Mouse (Mus musculus) 416B (cell line): ENCODE results near the gene Hacl1.

Source experiments
- DNase-seq: peaks from one replicate; pipeline ENCODE4 v3.0.0; 2011; ENCODE audit warnings: low read depth

The Hacl1 gene

GRCm38 (mm10) chr14:31640890-31641505 lies at the start of gene Hacl1, which contains the start of gene Btd:
Hacl1 (minus strand) TSS chr14:31641286.
Btd (plus strand) TSS chr14:31641028.
- peak; percentile 98 for DNase-seq

DNA sequence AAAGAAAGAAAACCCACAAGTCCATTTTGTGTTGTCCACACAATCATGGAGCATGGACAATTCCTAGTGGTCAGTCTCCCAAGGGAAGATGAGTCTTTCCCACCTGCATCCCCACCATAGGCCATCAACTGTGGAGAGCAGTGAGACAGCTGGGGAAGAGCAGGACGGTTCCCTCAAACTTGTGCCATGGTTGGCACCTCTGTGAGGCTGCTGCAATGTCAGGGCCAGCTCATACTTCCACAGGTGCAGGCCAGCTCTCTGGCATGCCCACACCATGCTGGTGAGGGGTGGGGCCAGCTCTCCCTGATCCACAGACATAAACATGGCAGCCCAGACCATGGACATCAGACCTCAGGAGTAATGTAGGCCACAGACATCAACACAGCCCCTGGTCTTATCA lies 45.1 kb upstream of the Hacl1 start:
- DNase-seq: no peak

DNA sequence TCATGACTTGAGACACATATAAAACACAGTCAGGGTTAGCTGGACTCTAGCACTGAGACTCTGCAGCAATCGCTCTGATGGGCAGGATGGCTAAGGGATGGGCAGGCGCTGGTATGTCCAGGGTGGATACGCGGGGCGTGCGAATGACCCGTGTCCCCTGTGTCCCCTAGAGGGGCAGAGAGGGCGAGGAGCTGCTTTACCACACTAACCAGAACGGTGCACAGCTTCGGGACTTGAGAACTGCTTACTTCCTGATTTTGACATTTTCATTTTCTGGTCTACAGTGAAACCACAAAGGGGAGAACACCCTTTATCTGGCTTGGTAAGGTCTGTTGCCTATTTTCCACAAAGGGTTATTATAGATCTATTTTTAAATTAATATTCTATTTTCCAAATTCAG lies 44.6 kb upstream of the Hacl1 start:
- DNase-seq: peak; percentile 78

- peak; percentile 69 for DNase-seq
These were observed 43.4 kb upstream of the Hacl1 start for GRCm38 (mm10) chr14:31684343-31685040.

- DNase-seq: peak; percentile 87
These were observed 42.5 kb upstream of the Hacl1 start for GRCm38 (mm10) chr14:31683610-31684009.

GRCm38 (mm10) chr14:31681931-31682555 lies 41.0 kb upstream of the Hacl1 start:
- no peak for DNase-seq

DNA sequence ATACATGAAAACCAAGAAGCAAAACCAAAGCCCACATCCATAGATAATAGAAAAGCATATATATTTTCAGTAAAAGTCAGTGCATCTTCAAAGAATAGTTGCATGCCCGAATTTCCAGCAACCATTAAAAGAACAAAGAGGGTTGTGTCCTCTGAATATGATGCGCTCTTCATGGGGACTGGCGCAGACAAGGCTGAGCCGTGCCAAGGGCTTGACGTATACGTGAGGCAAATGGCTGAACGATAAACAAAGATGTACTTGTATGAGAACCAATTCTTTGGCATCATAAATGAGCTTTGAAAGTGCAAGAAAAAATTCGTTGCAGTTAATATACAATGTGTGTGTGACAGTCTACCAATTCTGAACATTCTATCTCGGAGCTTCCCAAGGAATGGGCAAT lies 40.2 kb upstream of the Hacl1 start:
- no peak for DNase-seq

DNA sequence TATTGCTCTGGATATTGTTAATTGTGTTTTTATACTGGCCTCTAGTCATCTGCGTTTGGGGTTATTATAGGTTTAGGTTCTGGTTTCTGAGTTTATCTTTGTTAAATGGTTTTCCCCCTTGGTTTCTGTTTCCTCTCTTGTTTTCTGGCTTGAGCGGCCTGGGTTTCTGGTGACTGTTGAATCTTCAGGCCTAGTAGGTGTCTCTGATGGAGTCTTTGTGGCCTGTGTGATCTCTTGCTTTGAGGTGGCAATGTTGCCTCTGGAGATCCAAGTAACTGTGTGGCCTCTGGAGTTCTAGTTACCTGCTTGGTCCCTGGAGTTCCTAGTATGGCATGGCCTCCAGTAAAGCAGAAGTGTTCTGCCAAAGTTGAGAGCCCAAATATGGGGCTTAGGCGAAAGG lies 39.6 kb upstream of the Hacl1 start:
- DNase-seq: peak; percentile 55

GRCm38 (mm10) chr14:31671635-31672320 lies 30.7 kb upstream of the Hacl1 start:
- DNase-seq: peak; percentile 28

- peak; percentile 98 for DNase-seq
These were observed 28.8 kb upstream of the Hacl1 start for GRCm38 (mm10) chr14:31669642-31670490.

- DNase-seq: peak; percentile 81
These were observed 28.1 kb upstream of the Hacl1 start for GRCm38 (mm10) chr14:31669161-31669611.

- DNase-seq: no peak
These were observed 27.2 kb upstream of the Hacl1 start for GRCm38 (mm10) chr14:31668326-31668725.

DNA sequence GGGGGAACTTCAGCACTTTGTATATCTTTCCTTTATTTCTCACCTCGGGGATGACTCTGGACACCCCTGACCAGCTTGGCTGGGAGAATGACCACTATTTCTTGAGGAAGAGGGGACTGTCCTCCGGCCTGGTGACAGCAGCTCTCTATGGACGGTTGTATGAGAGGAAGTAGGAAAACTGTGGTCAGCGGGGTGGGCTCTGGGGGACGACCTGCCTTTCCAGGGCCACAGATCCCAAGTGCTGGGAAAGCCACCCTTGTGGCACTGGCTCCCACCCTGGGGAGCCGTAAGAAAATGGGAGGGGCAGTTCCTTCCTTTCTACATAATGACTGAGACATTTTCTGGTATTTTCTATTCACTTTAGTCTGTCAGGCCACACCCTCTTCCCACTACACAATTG lies 26.7 kb upstream of the Hacl1 start:
- DNase-seq: no peak

DNA sequence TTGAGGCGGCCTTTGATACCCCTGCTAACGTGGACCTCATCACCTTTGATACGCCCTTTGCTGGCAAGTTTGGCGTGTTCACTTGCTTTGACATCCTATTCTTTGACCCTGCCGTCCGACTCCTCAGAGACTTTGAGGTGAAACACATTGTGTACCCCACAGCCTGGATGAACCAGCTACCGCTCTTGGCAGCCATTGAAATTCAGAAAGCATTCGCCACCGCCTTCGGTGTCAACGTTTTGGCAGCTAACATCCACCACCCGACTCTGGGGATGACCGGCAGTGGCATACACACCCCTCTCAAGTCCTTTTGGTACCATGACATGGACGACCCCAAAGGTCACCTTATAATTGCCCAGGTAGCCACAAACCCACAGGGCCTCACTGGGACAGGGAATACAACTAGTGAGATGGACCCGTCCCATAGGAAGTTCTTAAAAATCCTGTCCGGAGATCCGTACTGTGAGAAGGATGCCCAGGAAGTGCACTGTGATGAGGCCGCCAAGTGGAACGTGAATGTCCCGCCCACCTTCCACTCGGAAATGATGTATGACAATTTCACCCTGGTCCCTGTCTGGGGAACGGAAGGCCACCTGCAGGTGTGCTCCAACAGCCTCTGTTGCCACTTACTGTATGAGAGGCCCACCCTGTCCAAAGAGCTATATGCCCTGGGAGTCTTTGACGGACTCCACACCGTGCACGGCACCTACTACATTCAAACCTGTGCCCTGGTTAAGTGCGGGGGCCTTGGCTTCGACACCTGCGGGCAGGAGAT lies 26.0 kb upstream of the Hacl1 start:
- no peak for DNase-seq

- DNase-seq: no peak
These were observed 24.5 kb upstream of the Hacl1 start for GRCm38 (mm10) chr14:31665566-31665940.

GRCm38 (mm10) chr14:31664903-31665565 lies 23.9 kb upstream of the Hacl1 start:
- peak; percentile 59 for DNase-seq

- peak; percentile 68 for DNase-seq
These were observed 23.2 kb upstream of the Hacl1 start for GRCm38 (mm10) chr14:31664100-31664902.

- no peak for DNase-seq
These were observed 22.5 kb upstream of the Hacl1 start for GRCm38 (mm10) chr14:31663376-31664099.
